In genomic region chr5:150275314-150275713, GRCm38 (mm10) we compare ENCODE assay signal across 35 mouse cellular contexts.
"Had no signal": no experiment of that assay in that cellular context is flagged by ENCODE, and none has a peak within 500 bp of the region (broad histone marks: within the 10 kb centered on the region; RNA-seq: fewer than 3 reads in every experiment).

No protein-coding gene starts in this region.

- H3K9ac ChIP-seq: heart, embryonic 12.5 days; heart, embryonic 13.5 days; heart, embryonic 15.5 days; hindbrain, embryonic 12.5 days; hindbrain, embryonic 13.5 days; hindbrain, embryonic 14.5 days; hindbrain, embryonic 15.5 days; intestine, embryonic 15.5 days; kidney, embryonic 15.5 days had no signal

- DNase-seq: heart, postnatal 10 days; heart, postnatal 14 days; heart, postnatal 36 days; heart, postnatal 4 days; kidney, adult 11 months; kidney, adult 18-20 months; kidney, adult 2 months; kidney, adult 8-10 months; kidney, adult 9 months; kidney, postnatal 10 days; kidney, postnatal 14 days; kidney, postnatal 25 days; kidney, postnatal 36 days; kidney, postnatal 4 days; layer of hippocampus, adult 9-11 months; layer of hippocampus, postnatal 36 days had no signal

- H3K36me3 ChIP-seq: heart, embryonic 10.5 days; heart, embryonic 13.5 days; heart, embryonic 15.5 days; hindbrain, embryonic 10.5 days; hindbrain, embryonic 12.5 days; hindbrain, embryonic 15.5 days; intestine, embryonic 15.5 days; kidney, embryonic 15.5 days had no signal

- H3K27ac ChIP-seq: heart, embryonic 10.5 days; heart, embryonic 13.5 days; heart, embryonic 15.5 days; hindbrain, embryonic 10.5 days; hindbrain, embryonic 12.5 days; hindbrain, embryonic 13.5 days; hindbrain, embryonic 14.5 days; hindbrain, embryonic 15.5 days; hindbrain, postnatal 0 days; intestine, embryonic 15.5 days; kidney, embryonic 15.5 days; kidney, postnatal 0 days had no signal

- H3K9me3 ChIP-seq: heart, embryonic 10.5 days; heart, embryonic 12.5 days; heart, embryonic 13.5 days; heart, embryonic 15.5 days; hindbrain, embryonic 12.5 days; hindbrain, embryonic 13.5 days; hindbrain, embryonic 15.5 days; intestine, embryonic 15.5 days; kidney, embryonic 15.5 days had no signal

- ATAC-seq: hindbrain, embryonic 16.5 days; hindbrain, postnatal 0 days; inflammation-experienced regulatory T-cells, adult 6 months; intestine, embryonic 15.5 days; intestine, embryonic 16.5 days; intestine, postnatal 0 days had no signal

- H3K27me3 ChIP-seq: heart, embryonic 12.5 days; heart, embryonic 13.5 days; heart, embryonic 15.5 days; hindbrain, embryonic 12.5 days; hindbrain, embryonic 13.5 days; hindbrain, embryonic 15.5 days; intestine, embryonic 15.5 days; kidney, embryonic 15.5 days had no signal

- H3K4me1 ChIP-seq: hindbrain, embryonic 10.5 days; hindbrain, embryonic 12.5 days; hindbrain, embryonic 15.5 days; intestine, embryonic 15.5 days; kidney, embryonic 15.5 days had no signal

- H3K4me3 ChIP-seq: heart, embryonic 10.5 days; heart, embryonic 12.5 days; heart, embryonic 13.5 days; heart, embryonic 15.5 days; hindbrain, embryonic 10.5 days; hindbrain, embryonic 12.5 days; hindbrain, embryonic 13.5 days; hindbrain, embryonic 15.5 days; intestine, embryonic 15.5 days; kidney, embryonic 15.5 days; layer of hippocampus, adult 2 months had no signal

- H3K4me2 ChIP-seq: heart, embryonic 11.5 days; heart, embryonic 12.5 days; heart, embryonic 13.5 days; heart, embryonic 15.5 days; hindbrain, embryonic 12.5 days; hindbrain, embryonic 13.5 days; hindbrain, embryonic 14.5 days; hindbrain, embryonic 15.5 days; intestine, embryonic 15.5 days; kidney, embryonic 15.5 days had no signal
